Mouse (Mus musculus) kidney, postnatal 10 days (tissue): ENCODE data around the gene Prex1.

Experiments used
- DNase-seq: peaks from one replicate; pipeline ENCODE4 v3.0.0; 2021; ENCODE audit warnings: mixed read lengths

Prex1 gene

DNA sequence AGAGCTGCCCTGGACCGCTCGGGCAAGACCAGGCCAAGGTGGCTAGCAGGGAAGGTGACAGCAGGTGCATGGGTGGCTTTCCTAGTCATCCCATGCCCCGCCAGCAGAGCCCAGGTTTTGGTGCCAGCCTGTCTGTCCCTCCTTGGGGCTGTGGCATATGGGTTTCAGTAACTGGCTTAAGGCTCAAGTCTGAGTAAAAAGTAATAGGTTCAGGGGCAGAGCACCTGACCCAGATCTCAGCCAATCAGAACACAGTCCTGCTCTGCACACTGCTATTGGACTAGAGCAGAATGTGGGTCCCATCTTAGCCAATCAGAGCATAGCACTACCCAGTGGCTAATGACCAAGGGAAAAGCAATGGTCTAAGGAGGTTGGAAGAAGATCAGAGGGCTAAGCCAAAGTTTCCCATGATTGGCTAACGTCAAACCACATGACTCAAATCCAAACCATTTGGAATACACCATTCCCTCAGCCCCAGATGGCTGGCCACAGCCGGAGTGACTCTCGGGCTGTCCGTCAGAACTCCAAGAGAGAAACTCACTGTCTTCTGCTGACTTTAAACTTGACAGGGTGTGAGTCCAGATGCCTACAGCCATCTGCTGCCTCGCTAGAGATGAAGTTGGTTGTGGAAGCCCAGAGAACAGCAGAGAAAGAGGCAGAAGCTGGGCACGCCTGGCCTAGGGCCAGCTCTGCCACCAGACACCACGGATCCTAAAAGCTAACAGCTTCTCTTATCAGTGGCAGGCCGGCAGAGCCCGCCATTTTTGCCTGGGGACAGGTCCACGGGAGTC is 80.9 kb downstream of the Prex1 start:
- no peak for DNase-seq

DNA sequence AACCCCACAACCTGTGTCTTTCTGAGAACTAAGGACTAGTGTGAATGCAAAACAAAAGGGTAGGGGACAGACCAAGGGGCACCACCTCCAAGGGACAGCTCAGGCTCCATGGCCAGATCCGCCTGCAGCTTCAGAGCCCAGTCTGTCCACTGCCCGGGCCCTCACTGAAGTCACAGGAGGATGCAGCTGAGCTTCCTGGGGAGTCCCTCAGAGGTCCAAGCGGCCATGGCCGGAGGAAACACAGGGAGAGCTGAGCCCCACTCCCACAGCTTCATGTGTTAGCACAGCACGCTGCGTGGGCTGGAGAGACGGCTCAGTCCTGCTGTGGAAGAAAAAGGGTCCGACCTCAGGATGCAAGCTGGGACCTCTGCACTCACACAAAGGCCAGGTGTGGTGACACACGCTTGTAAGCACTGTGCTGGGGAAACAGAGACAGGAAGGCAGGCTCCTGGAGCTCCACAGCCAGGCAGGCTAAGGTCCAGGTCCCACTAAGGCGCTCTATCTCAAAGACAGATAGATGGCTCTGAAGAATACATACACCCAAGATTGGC is 81.9 kb downstream of the Prex1 start:
- DNase-seq = peak; percentile 40

DNA sequence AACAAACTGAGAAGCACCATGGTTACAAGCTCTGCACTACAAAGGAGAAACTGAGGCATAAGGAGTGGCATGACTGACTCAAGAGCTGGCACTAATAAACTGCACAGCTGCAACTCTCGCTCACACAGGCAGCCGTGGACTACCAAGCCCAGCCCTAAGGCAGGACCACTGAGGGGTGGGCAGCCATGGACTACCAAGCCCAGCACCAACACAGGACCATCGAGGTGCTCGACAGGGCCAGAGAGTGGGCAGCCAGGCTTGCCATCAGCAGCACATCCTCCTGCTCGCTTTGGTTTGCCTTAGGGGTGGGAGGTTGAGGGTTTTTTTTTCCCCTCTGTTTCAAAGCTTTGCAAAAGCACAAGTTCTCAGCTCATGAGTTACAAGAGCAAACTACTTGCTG is 82.4 kb downstream of the Prex1 start:
- DNase-seq = no peak

DNA sequence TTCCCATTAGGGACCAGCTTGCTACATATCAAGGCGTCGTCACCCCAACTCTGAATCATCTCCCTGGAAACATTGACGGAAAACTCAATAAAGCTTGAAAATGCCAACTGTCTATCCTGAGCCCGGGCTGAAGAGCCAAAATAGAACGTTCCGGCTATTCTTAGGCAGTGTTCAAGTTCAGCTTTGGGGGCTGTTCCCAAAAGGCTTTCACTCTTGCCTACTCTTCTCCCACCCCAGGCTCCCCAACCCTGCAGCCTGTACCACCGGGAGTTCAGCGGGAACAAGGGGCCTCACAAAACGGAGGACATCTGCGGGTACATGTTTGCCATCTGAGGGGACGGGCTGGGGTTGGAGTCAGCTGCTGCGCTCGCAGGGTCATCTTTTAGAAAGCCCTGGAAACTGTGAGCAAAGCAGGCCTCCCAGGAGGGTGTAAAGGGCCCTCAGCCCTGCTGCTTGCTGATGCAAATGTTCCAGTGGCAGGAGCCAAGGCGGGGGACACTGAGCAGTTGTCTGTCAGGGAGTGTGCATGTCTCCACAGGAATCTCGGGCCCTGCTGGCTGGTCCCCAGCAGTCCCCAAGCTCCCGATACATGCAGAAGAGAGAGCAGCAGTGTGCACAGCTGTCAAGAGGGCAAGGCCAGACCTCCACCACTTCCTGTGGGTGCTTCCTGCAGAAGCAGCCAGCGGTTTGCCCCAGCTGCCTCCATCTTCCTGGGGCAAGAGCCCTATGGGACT is 83.5 kb downstream of the Prex1 start:
- no peak for DNase-seq

DNA sequence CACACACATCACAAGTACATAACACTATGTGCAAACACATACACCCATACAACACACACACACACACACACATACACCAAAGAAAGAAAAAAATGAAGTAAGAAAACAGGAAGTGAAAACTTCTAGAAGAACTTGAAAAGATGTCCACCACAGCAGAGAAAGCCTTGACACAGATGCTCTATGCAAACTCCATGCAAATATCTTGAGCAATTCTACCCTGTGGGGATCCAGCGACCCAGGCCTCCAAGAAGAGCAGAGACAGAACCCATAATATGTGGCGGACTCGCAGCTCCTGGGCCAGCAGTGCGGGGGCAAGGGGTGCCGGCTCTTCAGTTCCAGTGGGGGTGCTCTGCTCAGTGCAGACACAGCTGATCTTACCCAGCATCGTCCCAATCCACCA is 86.1 kb downstream of the Prex1 start:
- no peak for DNase-seq

DNA sequence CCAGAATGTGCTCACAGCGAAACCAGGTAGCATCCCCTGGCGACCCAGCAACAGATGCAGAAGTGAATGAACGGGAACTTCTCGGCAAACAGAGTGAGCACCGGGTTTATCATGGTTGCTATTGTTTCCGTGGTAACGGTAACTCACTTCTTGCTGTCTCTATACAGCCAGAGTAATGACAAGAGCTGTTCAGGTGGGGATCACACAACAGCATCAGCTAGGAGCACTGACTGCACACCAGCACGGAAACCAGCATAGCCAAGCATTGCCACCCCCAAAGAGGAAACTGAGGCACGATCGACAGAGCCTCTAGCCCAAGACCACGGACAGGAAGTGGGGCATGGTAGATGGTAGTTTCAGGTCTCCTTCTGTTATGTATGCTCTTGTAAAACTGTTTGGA is 88.4 kb downstream of the Prex1 start:
- DNase-seq = no peak

DNA sequence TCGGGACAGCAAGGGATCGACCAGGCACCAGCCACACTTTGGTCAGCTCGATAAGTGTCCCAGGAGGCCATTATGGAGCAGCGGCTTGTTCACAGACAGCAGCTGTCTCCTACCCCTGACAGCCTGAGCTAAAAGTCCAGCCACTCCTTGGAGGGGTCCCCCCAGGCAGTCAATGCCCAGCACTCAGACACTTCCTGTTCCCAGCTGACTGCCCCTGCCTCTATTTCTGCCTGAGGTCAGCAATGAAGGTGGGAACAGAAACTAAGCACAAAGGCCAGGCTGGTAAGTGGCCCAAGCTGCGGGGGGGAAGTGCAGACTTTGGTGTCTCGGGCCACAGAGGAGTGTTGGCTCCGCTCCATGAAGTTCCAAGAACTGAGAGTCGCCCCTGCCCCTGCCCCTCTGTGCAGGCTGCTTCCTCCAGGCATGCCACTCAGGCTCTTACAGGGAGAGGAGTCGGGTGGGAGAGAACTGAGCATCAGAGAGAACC is 90.5 kb downstream of the Prex1 start:
- peak; percentile 68 for DNase-seq

GRCm38 (mm10) chr2:166622590-166622989 is 91.0 kb downstream of the Prex1 start:
- no peak for DNase-seq

GRCm38 (mm10) chr2:166622079-166622478 is 91.6 kb downstream of the Prex1 start:
- DNase-seq = no peak

GRCm38 (mm10) chr2:166620529-166621466 is 92.8 kb downstream of the Prex1 start:
- no peak for DNase-seq

DNA sequence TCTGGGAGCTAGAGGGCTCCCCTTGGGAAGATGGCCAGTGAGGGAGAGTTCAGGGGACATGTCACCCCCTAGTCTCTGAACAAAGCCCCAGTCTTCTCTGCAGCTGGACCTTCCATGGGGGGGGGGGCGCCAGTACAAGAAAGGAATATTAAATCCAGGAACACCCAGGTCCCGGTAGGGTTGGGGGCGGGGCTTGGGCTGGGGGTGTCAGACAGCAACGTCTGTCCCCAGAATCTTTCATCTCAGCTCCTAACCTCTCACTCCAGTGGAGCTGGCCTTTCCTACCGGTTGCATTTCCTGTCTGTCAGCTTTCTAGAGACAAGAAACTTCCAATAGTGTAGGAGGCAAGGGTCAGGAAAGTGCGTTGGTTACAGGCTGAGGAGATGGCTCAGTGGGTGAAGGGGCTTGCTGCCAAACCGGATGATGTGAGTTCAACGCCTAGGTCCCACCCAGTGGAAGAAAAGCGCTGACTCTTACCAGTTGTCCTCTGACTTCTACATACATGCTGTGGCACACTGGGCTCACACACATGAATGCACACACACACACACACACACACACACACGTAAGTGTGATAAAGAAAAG is 93.6 kb downstream of the Prex1 start:
- peak; percentile 38 for DNase-seq

DNA sequence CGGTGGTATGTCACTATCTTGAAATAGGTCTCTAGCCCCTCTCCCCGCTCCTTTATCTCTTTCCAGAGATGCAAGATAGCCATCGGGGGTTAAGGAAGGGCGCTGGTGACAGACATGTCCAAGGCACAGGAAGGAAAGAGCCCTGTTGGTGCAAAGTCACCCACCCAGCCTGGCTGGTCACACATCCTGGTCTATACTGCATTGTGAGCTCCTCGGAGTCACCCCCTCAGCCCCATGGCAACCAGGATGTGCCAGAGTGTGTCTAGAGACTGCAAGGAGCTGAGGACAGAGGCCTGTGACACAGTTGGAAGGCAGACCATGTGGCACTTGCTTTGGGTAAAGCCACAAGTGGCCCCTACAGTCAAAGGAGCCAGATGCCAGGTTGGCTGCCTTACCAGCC is 94.4 kb downstream of the Prex1 start:
- DNase-seq = no peak

DNA sequence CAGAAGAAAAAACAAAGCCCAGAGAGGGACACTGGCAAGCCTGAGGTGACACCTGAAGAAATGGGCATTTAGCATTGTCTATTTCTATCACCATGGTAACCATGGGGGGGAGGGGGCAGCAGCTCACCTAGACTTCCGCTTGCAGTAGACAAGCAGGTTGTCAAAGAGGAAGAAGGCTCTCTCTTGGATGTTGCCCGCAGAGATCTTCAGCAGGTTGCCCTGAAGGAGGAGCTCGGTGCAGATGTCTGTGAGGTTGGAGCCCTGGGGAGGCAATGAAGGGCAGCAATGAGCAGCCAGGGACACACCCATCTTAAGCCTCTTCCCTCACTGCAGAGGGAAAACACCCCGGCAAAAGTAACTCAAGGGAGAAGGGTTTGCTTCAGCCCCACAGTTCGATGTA is 95.9 kb downstream of the Prex1 start:
- no peak for DNase-seq

GRCm38 (mm10) chr2:166615338-166616075 is 98.1 kb downstream of the Prex1 start:
- no peak for DNase-seq

DNA sequence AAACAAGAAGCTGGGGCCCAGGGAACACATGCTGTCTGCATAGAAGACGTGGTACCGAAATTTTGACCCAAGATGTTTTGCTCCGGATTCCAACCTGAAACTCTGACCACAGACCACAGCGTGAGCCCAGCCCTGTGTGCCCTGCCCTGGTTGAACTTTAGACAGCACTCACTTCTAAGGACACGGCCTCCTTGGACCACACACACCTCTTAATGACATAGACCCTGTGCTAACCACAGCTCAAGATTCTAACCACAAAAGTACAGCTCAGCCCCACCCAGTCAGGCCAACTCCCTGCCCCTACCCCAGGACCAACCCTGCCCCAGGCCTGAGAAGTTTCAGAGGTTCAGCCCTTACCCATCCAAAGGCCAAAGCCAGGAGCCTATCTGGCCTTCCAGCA is 103.4 kb downstream of the Prex1 start:
- DNase-seq = no peak

GRCm38 (mm10) chr2:166608509-166608908 is 105.1 kb downstream of the Prex1 start:
- DNase-seq = peak; percentile 55

DNA sequence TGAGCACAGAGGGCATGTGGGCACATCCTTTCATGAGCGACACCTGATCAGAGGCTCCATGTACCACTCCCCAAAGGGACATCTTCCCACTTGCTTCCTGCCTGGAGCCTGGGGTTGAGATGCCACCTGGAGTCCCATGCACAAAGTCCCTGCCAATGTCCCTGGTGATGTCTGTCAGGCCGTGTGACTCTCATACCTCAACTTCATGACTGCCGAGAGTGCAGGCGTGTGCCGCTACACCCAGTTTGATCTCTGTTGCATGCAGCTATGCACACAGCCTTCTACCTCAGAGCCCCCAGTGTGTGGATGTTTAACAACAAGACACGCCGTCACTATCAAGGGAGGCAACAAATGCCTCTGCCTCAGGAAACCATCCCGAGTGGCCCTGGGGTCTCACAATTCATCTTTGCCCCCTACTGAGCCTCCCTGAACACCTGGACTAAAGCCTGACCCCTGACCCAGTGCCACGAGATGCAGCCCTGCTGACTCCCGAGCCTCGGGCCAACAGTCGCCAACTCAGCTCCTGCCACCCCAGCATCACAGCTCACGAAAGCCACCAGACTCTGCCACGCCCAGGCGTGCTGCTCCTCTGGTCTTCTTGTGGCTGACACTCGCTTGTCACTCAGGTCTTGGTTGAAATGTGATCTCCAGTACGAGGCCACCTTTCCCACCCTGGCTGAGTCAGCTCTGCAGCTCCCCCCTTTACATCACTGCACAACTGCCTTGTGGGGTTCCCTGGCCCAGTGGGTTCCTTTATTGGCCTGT is 107.0 kb downstream of the Prex1 start:
- DNase-seq = no peak

GRCm38 (mm10) chr2:166606053-166606452 is 107.6 kb downstream of the Prex1 start:
- DNase-seq = no peak

- DNase-seq = no peak
Measured at GRCm38 (mm10) chr2:166605164-166605831, 108.3 kb downstream of the Prex1 start.

DNA sequence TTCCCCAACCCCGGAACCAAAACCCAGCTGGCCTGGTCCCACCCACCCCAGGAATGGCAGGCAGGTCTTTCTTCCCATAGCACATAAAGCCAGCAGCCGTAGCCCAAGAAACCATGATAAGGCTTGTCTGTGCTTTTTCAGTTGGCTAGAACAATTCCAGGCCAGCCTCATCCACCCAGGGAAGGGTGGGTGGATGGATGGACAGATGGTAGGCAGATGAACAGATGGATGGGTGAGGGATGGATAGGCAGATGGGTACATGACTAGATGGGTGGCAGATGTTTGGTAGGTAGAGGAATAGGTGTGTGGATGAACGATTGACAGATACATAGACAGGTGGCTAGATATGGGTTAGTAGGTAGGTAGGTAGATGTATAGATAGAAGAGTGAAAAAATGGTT is 110.7 kb downstream of the Prex1 start:
- no peak for DNase-seq
